Mouse (Mus musculus): ENCODE data around the gene Wwc2.

- TF ChIP-seq CTCF (IDR thresholded peaks at IDR 0.05; ENCODE audit: control insufficient read depth, insufficient read depth, insufficient replicate concordance, low read depth, low read length) (no peak), POLR2A (IDR thresholded peaks at IDR 0.05; ENCODE audit: control insufficient read depth, low read depth, low read length) (no peak)
Measured at GRCm38 (mm10) chr8:48002551-48002950, 11.8 kb upstream of the Wwc2 start.
